35 mouse cellular contexts compared by ENCODE assay signal in genomic region chr1:120044584-120044983, GRCm38 (mm10). TPM values are rescaled to one million over a fixed set of nuclear protein-coding genes. Genes with fewer than 3 reads are reported as not detected.
A peak's percentile ranks its signal among the peaks of the same experiment; 100 is the strongest.
DNase-seq lines count a peak whose midpoint lies in the region; ATAC-seq and TF ChIP-seq lines count a peak whose summit lies in the region.
"Had no signal": no experiment of that assay in that cellular context is flagged by ENCODE, and none has a peak within 500 bp of the region (broad histone marks: within the 10 kb centered on the region; RNA-seq: fewer than 3 reads in every experiment).

No protein-coding gene starts in this region.

- 71% methylated on average over 16 of the region's 16 CpGs for WGBS in kidney, embryonic 15.5 days
- WGBS in forebrain, embryonic 12.5 days = 93% methylated on average over 16 of the region's 16 CpGs

- 0 out of 2 replicates have a peak, but pooled peaks have one; percentile 33 for ATAC-seq in kidney, embryonic 15.5 days (replicated peaks; ENCODE audit: low FRiP score)
- ATAC-seq in megakaryocyte progenitor cell, adult 5-6 weeks (replicated peaks; ENCODE audit: poor library complexity) = peak; percentile 88
- ATAC-seq in forebrain, embryonic 12.5 days (ENCODE audit: low FRiP score) = no peak
- ATAC-seq: CD4-positive, CD25-positive, alpha-beta regulatory T cell, adult 4 months; forebrain, embryonic 13.5 days had no signal

- H3K4me2 ChIP-seq in kidney, embryonic 15.5 days = no peak overlapping the region
- H3K4me2 ChIP-seq in forebrain, embryonic 12.5 days = no peak overlapping the region
- H3K4me2 ChIP-seq: embryonic facial prominence, embryonic 15.5 days; forebrain, embryonic 13.5 days; heart, embryonic 11.5 days; hindbrain, embryonic 15.5 days; limb, embryonic 12.5 days; liver, embryonic 11.5 days; lung, embryonic 15.5 days; neural tube, embryonic 15.5 days; stomach, embryonic 15.5 days had no signal

- H3K36me3 ChIP-seq in kidney, embryonic 15.5 days = no peaks in the 10 kb centered on the region
- no peaks in the 10 kb centered on the region for H3K36me3 ChIP-seq in C2C12 (ENCODE audit: control insufficient read depth, insufficient read depth)
- no peaks in the 10 kb centered on the region for H3K36me3 ChIP-seq in forebrain, embryonic 12.5 days (replicated peaks)
- H3K36me3 ChIP-seq: embryonic facial prominence, embryonic 15.5 days; hindbrain, embryonic 15.5 days; limb, embryonic 12.5 days; lung, embryonic 15.5 days; neural tube, embryonic 15.5 days; stomach, embryonic 15.5 days had no signal

- H3K27ac ChIP-seq in kidney, embryonic 15.5 days = no peak overlapping the region
- H3K27ac ChIP-seq in forebrain, embryonic 12.5 days = no peak overlapping the region
- H3K27ac ChIP-seq: embryonic facial prominence, embryonic 15.5 days; forebrain, embryonic 13.5 days; hindbrain, embryonic 15.5 days; layer of hippocampus, adult 2 months; left cerebral cortex, adult 2 months; limb, embryonic 12.5 days; lung, embryonic 15.5 days; neural tube, embryonic 15.5 days; stomach, embryonic 15.5 days had no signal

- H3ac ChIP-seq in C2C12 (ENCODE audit: control insufficient read depth, insufficient read length, low read depth) = no peak overlapping the region

- peak; percentile 17 to 40 for DNase-seq in adrenal gland, postnatal 36 days
- DNase-seq in adrenal gland, postnatal 4 days (ENCODE audit: low spot score in 2 of 2) = no peak
- no peak for DNase-seq in kidney, adult 9 months
- DNase-seq in cerebellum, postnatal 4 days (ENCODE audit: low spot score in 2 of 2) = no peak
- DNase-seq: cerebellum, adult 8-10 months; cerebellum, postnatal 36 days; heart, adult 11 months; heart, postnatal 4 days; kidney, adult 18-20 months; lung, postnatal 4 days; midbrain, embryonic 14.5 days; retina, postnatal 1 day; right cerebral cortex, postnatal 25 days; thymus, adult 18-20 months; thymus, postnatal 25 days had no signal

- H3K4me3 ChIP-seq in kidney, embryonic 15.5 days (replicated peaks) = no peak overlapping the region
- no peak overlapping the region for H3K4me3 ChIP-seq in C2C12 (ENCODE audit: insufficient read depth, poor library complexity, severe bottlenecking)
- H3K4me3 ChIP-seq in forebrain, embryonic 12.5 days (replicated peaks) = no peak overlapping the region
- H3K4me3 ChIP-seq: embryonic facial prominence, embryonic 15.5 days; forebrain, embryonic 13.5 days; hindbrain, embryonic 15.5 days; layer of hippocampus, adult 2 months; left cerebral cortex, adult 2 months; limb, embryonic 12.5 days; lung, embryonic 15.5 days; neural tube, embryonic 15.5 days; stomach, embryonic 15.5 days had no signal

- H3K27me3 ChIP-seq in kidney, embryonic 15.5 days = no peaks in the 10 kb centered on the region
- no peaks in the 10 kb centered on the region for H3K27me3 ChIP-seq in C2C12 (ENCODE audit: control insufficient read depth, insufficient read depth, insufficient read length)
- H3K27me3 ChIP-seq in forebrain, embryonic 12.5 days = no peaks in the 10 kb centered on the region
- H3K27me3 ChIP-seq: embryonic facial prominence, embryonic 15.5 days; forebrain, embryonic 13.5 days; hindbrain, embryonic 15.5 days; limb, embryonic 12.5 days; lung, embryonic 15.5 days; neural tube, embryonic 15.5 days; stomach, embryonic 15.5 days had no signal

- no peaks in the 10 kb centered on the region for H3K4me1 ChIP-seq in kidney, embryonic 15.5 days
- no peaks in the 10 kb centered on the region for H3K4me1 ChIP-seq in forebrain, embryonic 12.5 days
- H3K4me1 ChIP-seq: embryonic facial prominence, embryonic 15.5 days; forebrain, embryonic 13.5 days; hindbrain, embryonic 15.5 days; limb, embryonic 12.5 days; lung, embryonic 15.5 days; neural tube, embryonic 15.5 days; stomach, embryonic 15.5 days had no signal

- no peaks in the 10 kb centered on the region for H3K79me3 ChIP-seq in C2C12 (ENCODE audit: low read depth)

- no peak overlapping the region for H3K9ac ChIP-seq in kidney, embryonic 15.5 days
- no peak overlapping the region for H3K9ac ChIP-seq in forebrain, embryonic 12.5 days
- H3K9ac ChIP-seq: embryonic facial prominence, embryonic 15.5 days; forebrain, embryonic 13.5 days; hindbrain, embryonic 15.5 days; limb, embryonic 12.5 days; lung, embryonic 15.5 days; neural tube, embryonic 15.5 days; stomach, embryonic 15.5 days had no signal

- no peaks in the 10 kb centered on the region for H3K9me3 ChIP-seq in kidney, embryonic 15.5 days (replicated peaks)
- no peaks in the 10 kb centered on the region for H3K9me3 ChIP-seq in forebrain, embryonic 12.5 days
- H3K9me3 ChIP-seq: embryonic facial prominence, embryonic 15.5 days; forebrain, embryonic 13.5 days; hindbrain, embryonic 15.5 days; limb, embryonic 12.5 days; lung, embryonic 15.5 days; neural tube, embryonic 15.5 days; stomach, embryonic 15.5 days had no signal

- no peaks in the 10 kb centered on the region for H3K79me2 ChIP-seq in C2C12 (ENCODE audit: control insufficient read depth, insufficient read depth)

- TF ChIP-seq CTCF in C2C12 (IDR thresholded peaks at IDR 0.05; ENCODE audit: control insufficient read depth, insufficient read depth, insufficient read length) = no peak

TF ChIP-seq in C2C12, 6 proteins besides CTCF, POLR2A, EP300 and RAD21:
- no peak for TF ChIP-seq USF1 (IDR thresholded peaks at IDR 0.05; ENCODE audit: low read depth)
- no peak for TF ChIP-seq MAX (IDR thresholded peaks at IDR 0.05)
- TF ChIP-seq MYOD1 (IDR thresholded peaks at IDR 0.05; ENCODE audit: control insufficient read depth, insufficient read length, low read depth) = peak; percentile 97
- TF ChIP-seq CEBPB (IDR thresholded peaks at IDR 0.05; ENCODE audit: low read depth) = no peak

RNA-seq across cellular contexts. Expression of gene Tmem37, which starts 29.3 kb away (rescaled TPM):
- 10 to 100 TPM in 1 of 2 experiments, 1 to 10 TPM in 1; 9.5 to 14.5 TPM for total RNA-seq in adrenal gland, postnatal 36 days (2021)
- total RNA-seq in adrenal gland, postnatal 4 days (2021) = 10 to 100 TPM; 17.5 to 18.5 TPM
- polyA plus RNA-seq in kidney, embryonic 15.5 days (2015; fragmentation: Nextera tagmentation; extraction: Ambion mirVana) = 51.3 and 53.6 TPM in 2 replicates
- 38.4 TPM for polyA plus RNA-seq in C2C12 (2012; fragmentation: generic; extraction: Trizol)
- total RNA-seq in megakaryocyte progenitor cell, adult 5-6 weeks (2015) = 0.12 TPM in 1 of 2 replicates, not detected in the other
- 0.46 TPM in 1 of 2 replicates, not detected in the other for total RNA-seq in megakaryocyte progenitor cell, adult 5-6 weeks (2017)
- polyA plus RNA-seq in forebrain, embryonic 12.5 days (2016; fragmentation: Nextera tagmentation; extraction: Ambion mirVana) = 5.2 and 5.3 TPM in 2 replicates

RNA-seq across cellular contexts. Expression of gene Sctr, which starts 37.9 kb away (rescaled TPM):
- 10 to 100 TPM in 1 of 2 experiments, 1 to 10 TPM in 1; 6.2 to 11.9 TPM for total RNA-seq in adrenal gland, postnatal 36 days (2021)
- total RNA-seq in adrenal gland, postnatal 4 days (2021) = 10 to 100 TPM; 15.5 to 19.7 TPM
- polyA plus RNA-seq in kidney, embryonic 15.5 days (2015; fragmentation: Nextera tagmentation; extraction: Ambion mirVana) = 0.63 and 1.2 TPM in 2 replicates
- polyA plus RNA-seq in C2C12 (2012; fragmentation: generic; extraction: Trizol) = 0.07 TPM
- total RNA-seq in megakaryocyte progenitor cell, adult 5-6 weeks (2015) = not detected in 2 replicates
- not detected in 2 replicates for total RNA-seq in megakaryocyte progenitor cell, adult 5-6 weeks (2017)
- polyA plus RNA-seq in forebrain, embryonic 12.5 days (2016; fragmentation: Nextera tagmentation; extraction: Ambion mirVana) = 0.14 and 0.84 TPM in 2 replicates
- total RNA-seq: monocyte, adult 5-6 weeks had no signal
- polyA plus RNA-seq: heart, embryonic 11.5 days; heart, postnatal 0 days; limb, embryonic 12.5 days; liver, embryonic 11.5 days; liver, embryonic 16.5 days had no signal

RNA-seq across cellular contexts. Expression of gene Cfap221, which starts 47.5 kb away (rescaled TPM):
- total RNA-seq in adrenal gland, postnatal 36 days (2021) = under 1 TPM; 0.16 to 0.40 TPM
- total RNA-seq in adrenal gland, postnatal 4 days (2021) = under 1 TPM; 0.56 to 0.62 TPM
- 0.06 and 0.08 TPM in 2 replicates for polyA plus RNA-seq in kidney, embryonic 15.5 days (2015; fragmentation: Nextera tagmentation; extraction: Ambion mirVana)
- not detected for polyA plus RNA-seq in C2C12 (2012; fragmentation: generic; extraction: Trizol)
- total RNA-seq in megakaryocyte progenitor cell, adult 5-6 weeks (2015) = not detected in 2 replicates
- not detected in 2 replicates for total RNA-seq in megakaryocyte progenitor cell, adult 5-6 weeks (2017)
- 0.33 TPM in 1 of 2 replicates, not detected in the other for polyA plus RNA-seq in forebrain, embryonic 12.5 days (2016; fragmentation: Nextera tagmentation; extraction: Ambion mirVana)
- total RNA-seq: gastrocnemius, adult 8-10 months; heart, postnatal 4 days; monocyte, adult 5-6 weeks had no signal
- polyA plus RNA-seq: CD4-positive, CD25-positive, alpha-beta regulatory T cell, adult 4 months; forebrain, embryonic 13.5 days; heart, postnatal 0 days; liver, embryonic 16.5 days had no signal

Comparison
In these comparisons a context has a peak if more than half of its experiments do, and no peak if none do; other contexts are left out.
1. DNase-seq: peak in adrenal gland, postnatal 36 days (2 of 2); none in adrenal gland, postnatal 4 days (0 of 2), kidney, adult 9 months (single experiment) and cerebellum, postnatal 4 days (0 of 2).
2. RNA of gene Tmem37, which starts 29.3 kb away (total RNA-seq): 17.5 to 18.5 TPM in adrenal gland, postnatal 4 days and 9.5 to 14.5 TPM in adrenal gland, postnatal 36 days; 0.12 to 0.46 TPM in megakaryocyte progenitor cell, adult 5-6 weeks; every median in the first group is over 4 times any median in the second.
3. RNA of gene Sctr, which starts 37.9 kb away (total RNA-seq): 15.5 to 19.7 TPM in adrenal gland, postnatal 4 days and 6.2 to 11.9 TPM in adrenal gland, postnatal 36 days; not detected in megakaryocyte progenitor cell, adult 5-6 weeks; every median in the first group is over 4 times any median in the second.